Mouse (Mus musculus) myocyte (in vitro differentiated cells): ENCODE results near the gene Bbs4.

Source experiments
- POLR2A ChIP-seq: IDR thresholded peaks from one replicate; pipeline ENCODE4 v1.6.1; 2011; ENCODE audit warnings: low read depth, mild to moderate bottlenecking, control low read depth, moderate library complexity; ENCODE audit not compliant: insufficient read length
- TCF12 ChIP-seq: IDR thresholded peaks from one replicate; pipeline ENCODE4 v1.6.1; 2011; ENCODE audit warnings: mild to moderate bottlenecking, control low read depth; ENCODE audit not compliant: poor library complexity, insufficient read depth, severe bottlenecking

DNA sequence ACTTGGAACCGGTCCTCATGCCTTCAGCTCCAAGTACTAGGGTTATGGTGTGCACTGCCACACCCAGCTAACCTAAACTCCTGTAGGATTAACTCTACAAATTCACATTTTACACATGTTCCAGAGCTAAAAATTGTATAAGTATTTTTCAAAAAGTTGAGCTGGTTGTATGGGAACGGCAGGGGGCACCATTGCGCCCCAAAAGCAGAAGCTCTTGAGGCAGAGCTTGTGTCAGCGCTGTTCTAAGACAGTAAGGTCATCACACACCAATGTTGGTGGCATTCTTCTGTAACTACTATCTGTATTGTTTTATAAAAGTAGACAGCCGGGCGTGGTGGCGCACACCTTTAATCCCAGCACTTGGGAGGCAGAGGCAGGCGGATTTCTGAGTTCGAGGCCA is 13.3 kb downstream of the Bbs4 start:
- TF ChIP-seq POLR2A = no peak
- TF ChIP-seq TCF12 = no peak
